Mouse (Mus musculus) mature B cell (primary cell): Measurements from ENCODE around the gene Polr3g.
"Not testable (repeated sequence)": the region's sequence is repeated elsewhere in the genome, so short reads cannot be mapped to it uniquely, and the experiment has no call there.

ENCODE experiments used
- in situ Hi-C: fragments of 300-500 bp; cut with MboI; formaldehyde crosslinking; loops from 2 replicates; pipeline ENCODE4 v1.14.3; 2019

The Polr3g gene

DNA sequence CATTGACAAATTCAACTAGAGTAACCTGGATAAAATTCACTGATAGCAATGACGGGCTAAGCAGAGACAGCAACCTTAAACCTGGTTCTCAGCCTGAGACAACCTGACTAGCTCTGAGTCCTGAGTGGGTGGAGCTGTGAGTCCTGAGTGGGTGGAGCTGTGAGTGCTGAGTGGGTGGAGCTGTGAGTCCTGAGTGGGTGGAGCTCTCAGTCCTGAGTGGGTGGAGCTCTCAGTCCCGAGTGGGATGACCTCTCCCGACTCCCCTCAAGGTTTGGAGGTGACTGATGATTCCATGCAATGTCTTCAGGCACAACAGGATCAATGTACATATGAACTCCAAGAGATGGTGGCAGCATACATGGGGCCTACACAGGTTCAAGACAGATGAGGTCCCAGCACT is 21.2 kb downstream of the Polr3g start:
- in situ Hi-C loops, result no loop called here

DNA sequence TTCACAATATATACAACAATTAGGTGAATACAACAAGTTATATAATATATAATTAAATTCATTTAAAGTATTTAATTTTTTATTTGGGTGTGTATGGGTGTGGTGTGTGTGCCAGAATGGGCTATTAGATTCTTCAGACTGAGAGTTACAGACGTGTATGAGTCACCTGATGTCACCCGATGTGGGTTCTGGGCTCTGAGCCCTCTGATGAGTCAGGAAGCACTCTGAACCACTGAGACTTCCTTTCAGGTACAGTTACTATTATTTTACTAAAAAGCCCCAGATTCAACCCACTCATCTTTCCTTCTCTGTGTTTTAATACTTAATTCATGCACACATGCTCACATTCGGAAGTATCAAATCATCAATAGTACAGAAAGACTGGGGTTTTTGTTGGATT is 25.9 kb downstream of the Polr3g start:
- in situ Hi-C loops, result no loop called here

DNA sequence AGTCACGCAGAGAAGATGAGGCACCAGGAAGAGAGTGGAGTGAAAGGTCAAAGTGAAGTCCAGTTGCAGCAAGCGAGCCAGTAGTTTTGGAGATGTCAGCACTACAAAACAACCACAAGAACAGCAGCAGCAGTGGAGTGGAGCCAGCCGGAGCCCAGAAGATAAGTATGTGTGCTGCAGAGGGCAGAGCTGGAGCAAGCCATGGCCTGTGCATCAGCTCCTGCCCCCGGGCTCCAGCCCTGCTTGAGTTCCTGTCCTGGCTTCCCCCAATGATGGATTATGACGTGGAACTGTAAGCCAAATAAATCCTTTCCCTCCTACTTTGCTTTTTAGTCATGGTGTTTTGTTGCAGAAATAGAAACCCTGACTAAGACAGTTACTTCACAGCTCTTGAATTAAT is 26.6 kb downstream of the Polr3g start:
- in situ Hi-C loops, result no loop called here

DNA sequence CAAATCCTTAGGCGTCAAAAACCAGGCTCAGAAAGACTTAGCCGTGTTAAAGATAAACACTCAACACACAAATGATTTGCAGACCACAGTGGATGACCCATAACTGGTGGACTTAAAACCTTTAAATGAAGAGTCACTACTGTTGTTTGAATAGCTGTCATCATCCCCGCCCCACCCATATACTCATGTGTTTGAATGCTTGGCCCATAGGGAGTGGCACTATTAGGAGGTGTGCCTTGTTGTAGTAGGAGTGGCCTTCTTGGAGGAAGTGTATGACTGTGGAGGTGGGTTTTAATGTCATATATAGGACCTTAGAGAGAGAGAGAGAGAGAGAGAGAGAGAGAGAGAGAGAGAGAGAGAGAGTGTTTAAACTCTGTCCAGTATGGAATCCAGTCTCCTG is 27.7 kb downstream of the Polr3g start:
- in situ Hi-C loops, result no loop called here

DNA sequence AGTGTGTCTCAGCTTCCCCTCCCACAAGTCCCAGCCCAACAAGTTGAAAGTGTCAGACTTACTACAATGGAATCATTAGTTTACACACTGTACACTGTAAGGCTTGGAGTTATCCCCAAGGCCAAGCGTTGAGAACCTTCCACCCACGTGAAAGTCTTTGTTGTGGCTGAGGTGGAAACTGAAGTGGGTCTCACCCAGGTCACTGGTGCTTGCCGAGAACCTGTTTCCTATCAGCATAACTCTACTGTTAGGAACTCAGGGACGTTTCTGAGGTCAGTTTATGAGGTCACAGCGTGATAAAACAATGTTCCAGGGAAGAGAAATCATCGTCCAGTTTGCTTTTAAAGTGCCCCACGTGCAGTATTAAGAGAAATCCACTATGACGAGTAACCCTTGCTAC is 35.5 kb downstream of the Polr3g start:
- in situ Hi-C loops, result no loop called here

DNA sequence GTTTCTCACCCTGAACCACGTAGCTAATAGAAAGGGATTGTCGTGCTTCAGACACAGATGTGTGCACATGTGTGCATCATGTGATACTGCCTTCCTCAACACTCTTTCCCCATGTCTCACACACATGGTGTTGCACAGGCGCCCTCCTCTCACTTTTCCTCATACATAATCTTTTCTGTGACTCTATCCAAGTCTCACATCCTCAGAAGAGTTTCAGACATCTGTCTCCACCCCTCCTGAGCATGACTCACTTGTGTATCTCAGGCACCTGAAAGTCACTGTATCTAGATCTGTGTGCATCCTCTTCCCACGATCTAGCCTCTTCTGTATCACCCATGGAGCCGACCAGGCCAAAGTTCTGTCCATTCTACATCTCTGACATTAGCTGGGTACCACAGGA is 43.1 kb downstream of the Polr3g start:
- in situ Hi-C loops, result no loop called here

DNA sequence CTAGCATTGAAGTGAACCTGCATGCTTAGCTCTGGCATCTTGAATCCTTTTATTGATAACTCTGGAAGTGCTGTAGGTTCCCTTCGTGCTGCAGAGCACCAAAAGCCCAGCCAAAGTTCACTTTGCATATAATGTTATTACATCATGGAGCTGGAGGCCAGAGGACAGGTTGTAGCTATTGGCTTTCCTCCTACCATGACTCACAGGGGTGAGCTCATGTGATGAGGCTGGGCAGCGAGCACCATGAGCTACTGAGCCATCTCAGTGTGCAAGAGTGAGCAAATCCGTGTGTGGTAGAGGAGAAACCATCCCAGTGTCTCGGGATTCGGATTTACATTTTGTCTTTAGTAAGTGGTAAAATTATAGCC is 46.5 kb downstream of the Polr3g start:
- in situ Hi-C loops, result no loop called here

DNA sequence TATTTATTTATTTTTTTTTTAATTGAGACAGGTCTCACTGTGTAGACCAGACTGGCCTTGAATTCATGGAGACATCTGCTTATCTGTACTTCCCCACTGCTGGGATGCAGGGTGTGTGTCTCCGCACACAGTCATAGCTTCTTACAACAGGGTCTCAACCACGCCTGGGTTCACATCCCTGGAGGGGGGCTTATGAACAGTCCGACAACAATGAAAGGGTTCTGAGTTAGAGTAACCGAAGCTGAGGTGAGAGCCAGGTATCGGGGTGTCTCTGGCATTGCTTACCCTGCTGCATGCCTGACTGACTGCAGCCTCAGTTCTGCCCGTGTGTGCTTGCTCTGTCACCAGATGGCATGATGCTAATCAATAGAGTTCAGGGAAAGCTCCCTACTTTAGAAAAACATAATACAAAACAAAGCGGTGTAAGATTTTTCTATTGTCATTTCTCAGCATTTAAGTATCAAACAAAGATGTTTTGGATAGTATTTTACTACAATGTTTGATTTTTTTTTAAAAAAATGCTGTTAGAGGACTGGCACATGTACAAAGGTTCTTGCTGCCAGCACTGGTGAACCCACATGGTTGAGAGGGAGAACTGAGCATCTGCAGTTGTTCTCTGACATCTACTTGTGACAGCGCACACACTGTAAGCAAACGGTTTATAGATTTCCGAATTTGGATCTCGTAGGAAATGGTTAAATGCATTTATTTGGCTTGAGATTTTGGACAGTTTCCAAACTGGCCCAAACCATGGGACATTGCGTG is 47.1 kb downstream of the Polr3g start:
- in situ Hi-C loops, result no loop called here

DNA sequence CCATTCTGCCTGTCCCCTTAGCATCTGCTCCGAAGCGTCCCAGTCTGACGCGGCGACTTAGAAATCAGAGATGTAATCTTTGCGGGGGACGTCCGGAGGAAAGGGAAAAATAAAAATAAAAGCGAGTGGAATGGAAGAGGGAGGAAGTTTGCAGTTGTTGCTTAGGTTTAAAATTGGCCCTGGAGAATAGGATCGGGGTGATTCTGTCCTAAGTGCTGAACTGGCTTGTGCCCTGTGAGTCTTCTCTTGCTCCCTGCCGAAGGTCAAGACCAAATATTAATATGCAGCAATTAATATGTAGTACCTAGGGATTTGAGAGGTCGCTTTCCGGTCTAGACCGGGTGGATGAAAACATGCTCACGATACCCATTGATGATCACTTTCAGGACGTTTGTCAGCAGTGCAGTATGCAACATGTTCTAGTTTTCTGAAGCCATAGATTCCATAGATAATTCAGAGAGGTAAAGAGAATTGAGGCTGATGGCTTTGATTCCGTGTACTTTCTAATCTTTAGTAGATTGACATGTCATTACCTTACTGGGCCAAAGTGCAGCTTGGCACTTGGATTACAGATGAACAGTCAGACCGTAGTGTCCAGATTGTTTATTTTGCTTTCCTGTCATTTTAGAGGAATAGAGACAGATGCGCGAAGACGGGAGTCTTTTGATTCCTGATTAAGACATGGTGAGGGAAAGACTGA is 52.6 kb downstream of the Polr3g start:
- in situ Hi-C loops, result no loop called here

DNA sequence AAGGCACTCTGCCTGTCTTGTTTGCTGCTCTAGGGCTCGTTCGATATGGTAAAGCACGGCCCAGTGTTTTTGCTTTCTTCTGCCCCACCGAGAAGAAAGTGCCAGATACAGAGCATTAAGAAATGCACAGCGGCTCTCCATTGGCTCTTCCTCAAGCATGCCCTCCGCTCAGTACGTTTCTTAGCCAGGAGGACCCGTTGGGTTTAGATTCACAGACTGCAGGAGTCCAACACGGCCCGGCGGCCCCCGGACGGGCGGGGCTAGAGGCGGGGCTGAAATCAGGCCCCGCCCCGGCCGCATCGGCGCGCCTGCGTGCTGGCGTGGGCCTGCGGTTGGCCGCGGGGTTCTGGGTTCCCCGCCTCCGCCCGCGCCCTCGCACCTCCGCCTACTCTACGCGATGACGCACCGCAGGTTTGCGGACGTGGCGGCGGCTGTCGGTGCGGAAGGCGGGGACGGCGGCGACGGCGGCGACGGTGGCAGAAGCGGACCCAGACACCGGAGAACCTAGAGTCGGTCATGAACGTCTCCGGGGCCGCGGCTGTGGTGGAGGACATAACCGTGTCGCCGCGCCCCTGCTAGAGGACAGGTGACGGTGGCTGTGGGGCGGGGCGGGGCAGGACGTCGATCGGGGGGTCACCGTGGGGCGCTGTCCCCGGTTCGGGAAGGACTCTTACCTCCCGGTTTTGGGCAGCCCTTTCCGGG is 53.3 kb downstream of the Polr3g start, which contains the start of gene Lysmd3:
Lysmd3 (plus strand) TSS at position 313 of the 702 bp plus-strand sequence.
- in situ Hi-C loops, result no loop called here

DNA sequence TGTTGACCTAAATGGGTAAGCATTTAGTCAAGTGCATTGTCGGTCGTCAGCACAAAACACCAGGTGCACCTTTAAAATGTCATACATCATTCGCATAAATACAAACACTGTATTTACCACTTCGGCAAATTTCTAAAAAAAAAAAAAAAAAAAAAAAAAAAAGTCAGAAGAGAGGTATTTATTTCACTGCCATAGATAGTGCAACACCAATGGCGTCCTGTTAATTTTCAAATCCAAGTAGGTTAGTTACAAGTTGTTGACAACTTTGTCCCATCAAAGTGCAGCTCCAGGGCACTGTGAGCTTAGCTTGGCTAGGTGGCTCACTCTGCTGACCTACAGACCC is 53.8 kb downstream of the Polr3g start:
- in situ Hi-C loops, result no loop called here

DNA sequence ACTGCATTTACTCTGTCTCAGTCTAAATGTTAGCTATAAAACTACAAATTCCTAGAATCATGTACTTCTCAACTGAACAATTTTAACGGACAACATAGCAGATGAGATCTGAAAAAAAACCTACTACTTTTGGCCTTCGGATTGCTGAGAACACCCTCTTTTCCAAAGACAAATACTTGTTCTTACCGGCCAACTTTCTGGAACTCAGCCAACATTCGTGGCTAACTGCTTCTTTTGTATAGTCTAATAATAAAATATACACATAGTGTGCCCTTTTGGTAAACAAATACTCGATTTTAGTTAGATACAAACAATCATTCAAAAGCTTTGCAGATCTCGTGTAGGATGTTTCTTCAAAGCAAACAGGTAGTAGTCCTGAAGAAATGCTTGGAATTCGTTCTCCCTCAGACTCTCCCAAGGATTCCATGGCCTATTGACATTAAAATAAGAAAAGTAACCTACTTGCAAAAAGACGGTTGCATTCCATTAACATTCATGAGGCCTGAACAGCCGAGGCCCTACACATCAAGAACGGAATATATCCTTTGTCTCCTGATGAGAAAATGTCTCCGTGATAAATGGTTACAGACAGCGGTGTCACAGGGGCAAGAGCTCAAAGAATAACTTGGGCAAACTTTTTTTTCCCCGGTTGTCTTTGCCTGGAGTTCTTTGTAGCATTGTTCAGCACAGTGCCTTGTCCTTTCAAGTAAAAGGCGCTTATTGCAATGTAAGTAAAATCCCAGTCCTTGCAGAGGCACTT is 54.5 kb downstream of the Polr3g start:
- in situ Hi-C loops, result no loop called here

DNA sequence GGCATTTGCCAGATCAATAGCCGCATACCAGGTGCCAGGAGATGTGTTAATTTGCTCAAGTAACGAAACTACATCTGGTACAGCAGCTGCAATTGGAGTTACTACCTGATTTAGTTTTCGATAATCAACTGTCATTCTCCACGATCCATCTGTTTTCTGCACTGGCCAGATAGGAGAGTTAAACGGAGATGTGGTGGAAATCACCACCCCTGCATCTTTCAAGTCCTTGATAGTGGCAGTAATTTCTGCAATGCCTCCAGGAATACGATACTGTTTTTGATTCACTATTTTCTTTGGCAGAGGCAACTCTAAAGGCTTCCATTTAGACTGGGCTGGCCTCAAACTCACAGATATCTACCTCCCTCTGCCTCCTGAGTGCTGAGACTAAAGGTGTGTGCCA is 60.4 kb downstream of the Polr3g start:
- in situ Hi-C loops, result not testable (repeated sequence)

DNA sequence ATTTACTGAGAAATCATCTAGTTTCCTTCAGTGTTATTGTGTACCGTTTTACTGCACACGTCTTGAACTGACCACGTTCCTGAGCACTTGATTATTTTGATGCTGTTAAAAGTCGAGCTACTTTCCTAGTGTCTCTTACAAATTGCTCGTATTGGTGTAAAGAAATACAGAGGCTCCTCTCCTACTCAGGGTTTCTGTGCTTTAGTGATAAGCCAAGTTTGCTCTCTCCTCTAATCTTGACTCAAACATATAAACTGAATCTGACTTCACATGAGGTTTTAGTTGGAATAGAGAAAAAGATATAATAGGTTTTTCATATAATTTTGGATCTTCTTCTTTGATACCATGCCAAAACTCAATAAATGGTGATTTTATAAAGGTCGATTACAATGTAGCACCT is 64.5 kb downstream of the Polr3g start:
- in situ Hi-C loops, result no loop called here

DNA sequence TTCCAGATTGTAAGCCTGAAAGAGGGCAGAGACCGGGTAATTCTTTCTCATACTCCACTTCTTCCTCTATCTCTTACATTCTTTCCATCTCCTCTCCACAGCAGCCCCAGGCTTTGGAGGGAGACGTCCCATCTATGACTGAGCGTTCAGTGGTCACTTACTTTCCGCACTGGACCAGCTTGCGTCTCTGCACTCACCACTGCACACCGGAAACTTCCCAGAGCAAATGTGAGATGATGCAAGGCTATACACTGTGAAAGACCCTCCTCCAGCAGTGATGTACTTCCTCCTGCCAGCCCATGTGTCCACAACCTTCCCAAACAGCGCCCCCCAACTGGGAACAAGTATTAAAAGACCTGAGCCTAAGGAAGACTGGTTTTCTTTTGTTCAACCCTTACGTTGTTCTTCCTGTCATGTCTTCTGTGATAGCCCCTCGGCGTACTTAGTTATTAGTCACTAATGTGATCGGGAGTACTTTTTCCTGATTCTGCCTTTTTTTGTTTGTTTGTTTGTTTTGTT is 66.7 kb downstream of the Polr3g start:
- in situ Hi-C loops, result no loop called here

DNA sequence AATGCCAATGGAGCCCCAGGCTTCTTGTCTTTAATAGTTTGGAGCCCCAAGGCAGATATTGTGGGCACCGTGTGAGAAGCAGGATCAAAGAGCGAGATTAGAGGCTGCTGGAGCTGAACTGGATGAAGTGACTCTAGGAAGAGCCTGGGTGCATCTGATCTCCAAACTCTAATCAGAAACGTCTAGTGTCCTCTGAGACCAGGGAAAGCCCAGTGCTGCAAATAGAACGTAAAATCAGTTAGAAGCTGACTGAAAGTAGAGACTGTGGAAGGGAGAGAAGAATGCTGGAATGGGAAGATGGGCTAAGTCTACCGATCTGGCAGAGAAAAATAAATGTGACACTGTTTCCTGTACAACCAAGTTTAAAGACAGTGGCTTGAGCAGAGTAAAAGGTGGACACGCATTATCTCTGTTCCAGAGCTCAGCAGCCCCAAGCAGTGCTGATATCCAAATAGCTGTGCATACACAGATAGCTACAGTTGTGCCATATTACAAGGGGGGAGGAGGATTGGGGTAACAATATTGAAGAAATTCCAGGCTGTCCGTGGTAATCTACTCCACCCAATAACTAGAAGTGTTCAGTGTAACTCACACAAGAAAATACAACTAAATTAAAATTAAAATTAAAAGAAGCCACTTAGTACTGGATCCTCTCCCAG is 68.2 kb downstream of the Polr3g start:
- in situ Hi-C loops, result no loop called here

DNA sequence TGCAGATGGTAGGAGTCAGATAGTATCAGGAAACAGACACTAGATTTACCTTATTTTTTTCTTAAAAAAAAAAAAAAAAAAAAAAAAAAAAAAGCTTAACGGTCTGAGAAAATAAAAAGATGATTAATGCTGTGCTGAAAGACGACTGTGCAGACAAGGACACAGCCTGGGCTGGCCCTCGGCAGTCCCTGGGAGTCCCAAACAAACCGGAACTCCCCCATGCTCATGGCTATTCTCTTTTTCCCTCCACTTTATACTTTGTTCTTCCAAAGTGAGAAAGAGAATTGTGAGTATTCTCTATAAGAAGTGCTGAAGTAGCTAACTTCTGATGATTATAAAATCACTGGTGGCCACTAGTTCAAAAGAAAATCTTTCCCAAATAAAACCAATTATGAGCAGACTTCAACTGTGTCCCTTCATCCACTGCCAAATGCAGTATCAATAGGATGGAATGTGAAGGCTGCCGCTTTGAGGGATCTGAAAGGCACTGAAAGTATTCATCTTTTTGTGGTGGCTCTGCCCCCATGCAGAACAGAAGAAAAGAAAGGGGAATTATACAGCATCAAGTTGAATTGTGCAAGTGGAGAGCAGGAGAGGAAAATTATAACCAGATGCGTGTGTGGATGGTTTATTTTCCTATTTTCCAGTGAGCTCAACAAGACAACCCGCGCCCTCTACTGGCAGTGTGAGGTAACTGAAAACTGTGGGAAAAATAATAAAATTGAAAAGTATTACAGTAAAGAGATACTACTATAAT is 69.3 kb downstream of the Polr3g start:
- in situ Hi-C loops, result no loop called here

DNA sequence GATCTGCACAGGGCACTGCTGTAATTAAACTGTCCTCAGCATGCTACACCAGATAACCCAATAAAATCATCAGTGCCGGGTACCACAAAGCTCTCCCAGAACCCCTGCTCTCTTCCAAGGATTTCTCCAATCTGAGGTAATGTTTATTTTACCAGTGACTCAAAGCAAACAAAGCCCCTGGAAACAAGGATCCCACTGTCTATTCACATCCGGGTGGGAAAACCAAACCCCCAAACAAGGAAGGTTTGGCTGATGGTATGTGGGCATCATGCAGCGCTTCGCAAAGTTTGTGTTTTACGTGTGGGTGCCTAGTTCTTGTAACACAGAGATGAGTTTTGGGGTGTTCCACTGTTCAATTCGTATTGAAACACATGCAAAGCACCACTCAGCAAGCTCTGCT is 69.9 kb downstream of the Polr3g start:
- in situ Hi-C loops, result no loop called here

DNA sequence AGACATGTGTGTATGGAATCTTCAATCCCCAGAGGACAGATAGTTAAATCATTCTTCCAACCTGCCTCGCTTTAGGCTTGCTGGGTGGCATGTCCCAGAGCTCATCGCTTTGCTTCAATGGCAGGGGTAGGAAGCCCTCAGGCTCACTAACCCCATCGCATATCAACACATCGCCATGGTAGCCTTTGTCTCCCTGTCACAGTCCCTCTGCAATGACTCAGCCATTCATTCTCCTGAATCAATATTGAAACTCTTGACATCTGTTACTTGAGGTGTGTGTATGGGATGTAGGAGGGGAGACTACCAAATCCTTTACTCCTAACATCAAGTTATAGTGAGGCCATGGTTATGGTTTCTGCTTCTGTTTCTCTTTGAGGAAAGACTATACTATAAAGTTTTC is 71.2 kb downstream of the Polr3g start:
- in situ Hi-C loops, result no loop called here

DNA sequence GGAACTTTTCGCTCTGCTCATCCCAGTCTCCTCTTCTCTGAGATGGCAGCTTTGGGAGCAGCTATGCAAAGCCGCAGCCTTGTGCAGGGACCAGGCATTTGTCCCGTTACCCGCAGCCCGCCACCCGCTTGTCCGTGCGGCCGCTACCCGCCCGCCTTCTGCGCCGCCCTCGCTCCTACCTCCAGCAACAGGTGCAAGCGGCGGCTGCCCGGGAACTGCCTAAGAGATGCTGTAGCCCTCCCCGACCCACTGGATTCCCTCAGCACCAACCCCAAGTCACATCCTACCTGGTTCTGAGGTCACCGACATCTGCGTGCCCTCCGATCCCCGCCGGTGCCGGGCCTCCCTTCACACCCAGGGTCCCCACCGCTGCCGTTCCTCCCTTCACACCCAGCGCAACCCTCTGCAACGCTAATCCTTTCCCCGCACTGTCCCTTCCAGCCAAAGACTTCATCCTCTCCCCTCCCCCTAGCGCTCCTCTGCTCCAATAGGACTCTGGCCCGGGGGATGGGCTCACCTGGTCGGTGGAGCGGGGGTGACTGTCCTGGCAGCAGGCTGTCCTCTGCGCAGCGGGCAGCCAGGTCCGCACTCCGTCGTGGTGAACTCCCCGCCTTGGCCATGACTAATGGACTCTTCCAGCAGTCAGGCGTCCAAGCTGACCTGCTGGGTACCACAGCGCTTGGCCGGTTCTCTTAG is 77.9 kb downstream of the Polr3g start, which contains the start of gene Adgrv1:
Adgrv1 (minus strand) TSS at position 435 of the 696 bp plus-strand sequence.
- in situ Hi-C loops, result no loop called here
